Mouse (Mus musculus) neural tube, embryonic 12.5 days (tissue): ENCODE results near the gene 2900026A02Rik. TPM values are rescaled to one million over a fixed set of nuclear protein-coding genes. Genes with fewer than 3 reads are reported as not detected.

Source experiments
- ATAC-seq: fragments of 200-750 bp; cut with Nextera tagmentation; 2 replicates; pipeline ENCODE4 v1.8.0; 2017; ENCODE audit warnings: low read depth, mild to moderate bottlenecking, moderate TSS enrichment, moderate library complexity; ENCODE audit not compliant: low FRiP score
- H3K27ac ChIP-seq: fragments of 300-500 bp; sonication (generic); 2 replicates; pipeline ENCODE4 v1.5.1; 2016
- H3K27me3 ChIP-seq: fragments of 300-500 bp; sonication (generic); replicated peaks from 2 replicates; pipeline ENCODE4 v1.6.1; 2016; ENCODE audit warnings: mild to moderate bottlenecking
- H3K36me3 ChIP-seq: fragments of 300-500 bp; sonication (generic); 2 replicates; pipeline ENCODE4 v1.6.1; 2016; ENCODE audit warnings: mild to moderate bottlenecking
- H3K4me1 ChIP-seq: fragments of 300-500 bp; sonication (generic); 2 replicates; pipeline ENCODE4 v1.6.1; 2016
- H3K4me2 ChIP-seq: fragments of 300-500 bp; sonication (generic); replicated peaks from 2 replicates; pipeline ENCODE4 v1.6.1; 2016; ENCODE audit warnings: mild to moderate bottlenecking
- H3K4me3 ChIP-seq: fragments of 300-500 bp; sonication (generic); 2 replicates; pipeline ENCODE4 v1.5.1; 2016
- H3K9ac ChIP-seq: fragments of 300-500 bp; sonication (generic); 2 replicates; pipeline ENCODE4 v1.6.1; 2016; ENCODE audit warnings: mild to moderate bottlenecking
- H3K9me3 ChIP-seq: fragments of 300-500 bp; sonication (generic); 2 replicates; pipeline ENCODE4 v1.6.1; 2016; ENCODE audit warnings: mild to moderate bottlenecking
- WGBS: fragments of 180-500 bp; shearing (Covaris S2); methylation state at CpG from one replicate; pipeline ENCODE4 v1.1.7; 2016; 5-methylcytosine and 5-hydroxymethylcytosine counted together
- polyA plus RNA-seq: library from polyadenylated mRNA; unstranded; fragments of >200 nt; fragmentation: Nextera tagmentation; extraction: Ambion mirVana; gene quantifications from 2 replicates; pipeline ENCODE4 v1.2.1, GENCODE M21; 2016

The 2900026A02Rik gene
- polyA plus RNA-seq, 1 experiment from 2014 or later: 3.0 TPM

- Histone ChIP-seq H3K4me2 (peak overlapping the region; percentile 97), H3K27ac (no peak overlapping the region), H3K36me3 (no peaks in the 10 kb centered on the region), H3K4me3 (peak overlapping the region; percentile 49), H3K4me1 (peaks cover 9% of the 10 kb centered on the region), H3K9ac (peak overlapping the region; percentile 59), H3K9me3 (0 out of 2 replicates have a peak, but pooled peaks cover 3% of the 10 kb centered on the region), H3K27me3 (0 out of 2 replicates have a peak, but pooled peaks cover 4% of the 10 kb centered on the region)
- ATAC-seq: peak; percentile 52
- 2% methylated on average over 64 of the region's 64 CpGs for WGBS
Measured at GRCm38 (mm10) chr5:113220383-113221146, 471 bp downstream of the 2900026A02Rik start.

- Histone ChIP-seq H3K9ac (no peak overlapping the region), H3K9me3 (0 out of 2 replicates have a peak, but pooled peaks cover 3% of the 10 kb centered on the region), H3K4me3 (no peak overlapping the region), H3K27ac (no peak overlapping the region), H3K4me2 (peak overlapping the region; percentile 97), H3K4me1 (peaks cover 6% of the 10 kb centered on the region), H3K27me3 (0 out of 2 replicates have a peak, but pooled peaks cover 4% of the 10 kb centered on the region), H3K36me3 (no peaks in the 10 kb centered on the region)
- ATAC-seq: no peak
- WGBS: 60% methylated on average over 7 of the region's 7 CpGs
Measured at GRCm38 (mm10) chr5:113219876-113220275, 1.2 kb downstream of the 2900026A02Rik start.

GRCm38 (mm10) chr5:113219450-113219849 is 1.6 kb downstream of the 2900026A02Rik start:
- no peak overlapping the region for H3K4me3 ChIP-seq
- H3K27ac ChIP-seq: no peak overlapping the region
- H3K9me3 ChIP-seq: 0 out of 2 replicates have a peak, but pooled peaks cover 3% of the 10 kb centered on the region
- 0 out of 2 replicates have a peak overlapping the region, but pooled peaks have one; percentile 97 for H3K4me2 ChIP-seq
- no peak overlapping the region for H3K9ac ChIP-seq
- ATAC-seq: no peak
- peaks cover 6% of the 10 kb centered on the region for H3K4me1 ChIP-seq
- H3K36me3 ChIP-seq: no peaks in the 10 kb centered on the region
- 82% methylated on average over 6 of the region's 6 CpGs for WGBS
- H3K27me3 ChIP-seq: 0 out of 2 replicates have a peak, but pooled peaks cover 4% of the 10 kb centered on the region

GRCm38 (mm10) chr5:113218617-113219235 is 2.3 kb downstream of the 2900026A02Rik start:
- no peak overlapping the region for H3K27ac ChIP-seq
- WGBS: 83% methylated on average over 17 of the region's 17 CpGs
- ATAC-seq: no peak

GRCm38 (mm10) chr5:113217076-113217475 is 4.0 kb downstream of the 2900026A02Rik start:
- Histone ChIP-seq H3K9me3 (0 out of 2 replicates have a peak, but pooled peaks cover 3% of the 10 kb centered on the region), H3K4me2 (no peak overlapping the region), H3K9ac (no peak overlapping the region), H3K36me3 (no peaks in the 10 kb centered on the region), H3K27me3 (0 out of 2 replicates have a peak, but pooled peaks cover 4% of the 10 kb centered on the region), H3K27ac (no peak overlapping the region), H3K4me1 (peaks cover 6% of the 10 kb centered on the region), H3K4me3 (no peak overlapping the region)
- ATAC-seq: no peak
- 68% methylated on average over 12 of the region's 12 CpGs for WGBS

More at GRCm38 (mm10) chr5:113218617-113219235, 2.3 kb downstream of the 2900026A02Rik start:
- H3K9me3 ChIP-seq: 0 out of 2 replicates have a peak, but pooled peaks cover 3% of the 10 kb centered on the region
- H3K9ac ChIP-seq: no peak overlapping the region
- peaks cover 6% of the 10 kb centered on the region for H3K4me1 ChIP-seq
- H3K4me2 ChIP-seq: no peak overlapping the region
- H3K4me3 ChIP-seq: no peak overlapping the region
- 0 out of 2 replicates have a peak, but pooled peaks cover 4% of the 10 kb centered on the region for H3K27me3 ChIP-seq
- no peaks in the 10 kb centered on the region for H3K36me3 ChIP-seq

GRCm38 (mm10) chr5:113216328-113216960 is 4.6 kb downstream of the 2900026A02Rik start:
- WGBS: 77% methylated on average over 14 of the region's 14 CpGs

GRCm38 (mm10) chr5:113215610-113216011 is 5.4 kb downstream of the 2900026A02Rik start:
- H3K4me2 ChIP-seq: no peak overlapping the region
- peaks cover 3% of the 10 kb centered on the region for H3K4me1 ChIP-seq
- no peak overlapping the region for H3K9ac ChIP-seq
- H3K4me3 ChIP-seq: no peak overlapping the region
- 88% methylated on average over 9 of the region's 9 CpGs for WGBS
- H3K27me3 ChIP-seq: 0 out of 2 replicates have a peak, but pooled peaks cover under 1% of the 10 kb centered on the region
- no peak overlapping the region for H3K27ac ChIP-seq
- no peak for ATAC-seq
- H3K36me3 ChIP-seq: no peaks in the 10 kb centered on the region
- no peaks in the 10 kb centered on the region for H3K9me3 ChIP-seq

More at GRCm38 (mm10) chr5:113216328-113216960, 4.6 kb downstream of the 2900026A02Rik start:
- Histone ChIP-seq H3K27me3 (0 out of 2 replicates have a peak, but pooled peaks cover 4% of the 10 kb centered on the region), H3K9ac (no peak overlapping the region), H3K4me3 (no peak overlapping the region), H3K9me3 (0 out of 2 replicates have a peak, but pooled peaks cover under 1% of the 10 kb centered on the region), H3K36me3 (no peaks in the 10 kb centered on the region), H3K4me2 (no peak overlapping the region), H3K27ac (no peak overlapping the region), H3K4me1 (peaks cover 6% of the 10 kb centered on the region)
- no peak for ATAC-seq

- H3K27me3 ChIP-seq: no peaks in the 10 kb centered on the region
- H3K9me3 ChIP-seq: no peaks in the 10 kb centered on the region
- H3K9ac ChIP-seq: no peak overlapping the region
- no peak overlapping the region for H3K4me3 ChIP-seq
- H3K4me1 ChIP-seq: peaks cover 4% of the 10 kb centered on the region; the same call in 1 of the 2 replicates
- H3K27ac ChIP-seq: no peak overlapping the region
- H3K4me2 ChIP-seq: no peak overlapping the region
- no peak for ATAC-seq
- H3K36me3 ChIP-seq: no peaks in the 10 kb centered on the region
- WGBS: 66% methylated on average over 11 of the region's 11 CpGs
Measured at GRCm38 (mm10) chr5:113214455-113214854, 6.6 kb downstream of the 2900026A02Rik start.

- no peak overlapping the region for H3K9ac ChIP-seq
- WGBS: 85% methylated on average over 8 of the region's 8 CpGs
- H3K4me3 ChIP-seq: no peak overlapping the region
- H3K27ac ChIP-seq: no peak overlapping the region
- no peaks in the 10 kb centered on the region for H3K36me3 ChIP-seq
- no peaks in the 10 kb centered on the region for H3K27me3 ChIP-seq
- no peaks in the 10 kb centered on the region for H3K9me3 ChIP-seq
- no peak overlapping the region for H3K4me2 ChIP-seq
- ATAC-seq: no peak
- H3K4me1 ChIP-seq: peaks cover 8% of the 10 kb centered on the region
Measured at GRCm38 (mm10) chr5:113214041-113214440, 7.0 kb downstream of the 2900026A02Rik start.

- Histone ChIP-seq H3K27me3 (no peaks in the 10 kb centered on the region), H3K4me2 (no peak overlapping the region), H3K4me1 (peaks cover 14% of the 10 kb centered on the region), H3K27ac (no peak overlapping the region), H3K9me3 (no peaks in the 10 kb centered on the region), H3K4me3 (no peak overlapping the region), H3K36me3 (no peaks in the 10 kb centered on the region), H3K9ac (no peak overlapping the region)
- ATAC-seq: no peak
- WGBS: 79% methylated on average over 10 of the region's 10 CpGs
Measured at GRCm38 (mm10) chr5:113212156-113212835, 8.7 kb downstream of the 2900026A02Rik start.

GRCm38 (mm10) chr5:113210314-113210713 is 10.7 kb downstream of the 2900026A02Rik start:
- H3K36me3 ChIP-seq: no peaks in the 10 kb centered on the region
- H3K27ac ChIP-seq: no peak overlapping the region
- no peak for ATAC-seq

More at GRCm38 (mm10) chr5:113210314-113210713, 10.7 kb downstream of the 2900026A02Rik start:
- H3K27me3 ChIP-seq: no peaks in the 10 kb centered on the region
- 90% methylated on average over 6 of the region's 6 CpGs for whole genome bisulfite sequencing
- H3K4me3 ChIP-seq: no peak overlapping the region
- no peak overlapping the region for H3K4me2 ChIP-seq
- H3K9ac ChIP-seq: no peak overlapping the region
- H3K4me1 ChIP-seq: peaks cover 14% of the 10 kb centered on the region
- H3K9me3 ChIP-seq: no peaks in the 10 kb centered on the region
